Mouse (Mus musculus) spleen, adult 18-20 months (tissue): ENCODE data around the gene Naa40.

ENCODE experiments used
- DNase-seq, 2 experiments: peaks; one replicate each; pipeline ENCODE4 v3.0.0; 2022; ENCODE audit warnings: mixed read lengths in 2 of 2

The Naa40 gene

GRCm38 (mm10) chr19:7265478-7266191 lies 24.7 kb upstream of the Naa40 start:
- DNase-seq, result no peak

- no peak for DNase-seq
Observed at GRCm38 (mm10) chr19:7264766-7265331, 23.9 kb upstream of the Naa40 start.

- DNase-seq, result peak; percentile 64 to 87
Observed at GRCm38 (mm10) chr19:7264088-7264765, 23.2 kb upstream of the Naa40 start.

DNA sequence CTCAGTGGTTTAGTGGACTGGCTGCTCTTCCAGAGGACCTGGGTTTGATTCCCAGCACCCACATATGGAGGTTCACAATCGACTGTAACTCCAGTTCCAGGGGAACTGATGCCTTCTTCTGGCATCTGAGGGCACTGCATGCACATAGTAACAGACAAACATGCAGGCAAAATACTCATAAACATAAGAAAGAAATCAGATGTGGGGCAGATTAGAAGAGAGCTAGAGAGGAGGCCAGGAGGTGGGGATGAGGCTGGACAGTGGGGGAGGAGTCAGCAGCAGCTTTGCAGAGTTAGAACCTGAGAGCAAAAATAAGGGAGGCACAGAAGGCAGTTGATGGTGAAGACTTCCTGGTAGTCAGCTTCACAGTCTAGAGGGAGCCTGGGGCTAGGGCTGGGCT lies 21.6 kb upstream of the Naa40 start:
- DNase-seq, result no peak

GRCm38 (mm10) chr19:7261964-7262363 lies 21.0 kb upstream of the Naa40 start:
- no peak for DNase-seq

DNA sequence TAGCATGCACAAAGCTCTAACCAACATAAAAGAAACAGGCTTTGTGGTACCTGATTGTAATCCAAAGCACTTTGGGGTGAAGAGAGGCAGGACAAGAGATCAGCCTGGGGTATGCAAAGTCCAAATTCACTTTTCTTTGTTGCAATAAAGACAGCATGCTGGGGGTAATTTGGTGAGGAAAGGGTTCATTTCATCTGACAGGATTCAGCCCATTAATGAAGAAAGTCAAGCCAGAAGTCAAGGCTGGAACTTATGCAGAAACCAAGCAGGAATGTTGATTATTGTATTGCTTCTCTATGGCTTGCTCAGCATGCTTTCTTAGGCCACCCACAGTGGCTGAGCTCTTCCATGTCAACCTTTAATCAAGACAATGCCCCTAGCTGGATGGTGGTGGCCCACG lies 20.5 kb upstream of the Naa40 start:
- DNase-seq, result no peak

GRCm38 (mm10) chr19:7257881-7258280 lies 16.9 kb upstream of the Naa40 start:
- no peak for DNase-seq

- DNase-seq, result no peak
Observed at GRCm38 (mm10) chr19:7246021-7246420, 5.0 kb upstream of the Naa40 start.

DNA sequence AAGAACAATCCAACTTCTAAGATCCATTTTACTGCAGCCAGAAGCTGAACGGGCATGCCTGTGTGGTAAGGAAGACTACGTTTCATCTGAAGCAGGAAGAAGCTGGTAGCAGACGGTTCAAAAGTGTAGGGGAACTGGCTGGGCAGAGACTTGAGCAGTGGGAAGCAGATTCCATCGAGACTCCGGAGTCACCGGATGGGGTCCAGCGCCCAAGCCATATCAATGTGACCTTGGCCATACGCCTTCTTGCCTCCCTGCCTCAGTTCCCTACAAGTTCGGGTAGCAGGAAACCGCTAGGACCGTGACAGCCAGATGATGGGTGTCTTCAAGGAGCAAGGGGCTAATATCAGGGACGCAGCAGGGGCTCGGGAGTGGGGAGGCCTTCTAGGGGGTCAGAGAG lies 692 bp downstream of the Naa40 start:
- DNase-seq, result no peak

- no peak for DNase-seq
Observed at GRCm38 (mm10) chr19:7239574-7239973, 1.4 kb downstream of the Naa40 start.

GRCm38 (mm10) chr19:7236742-7237141 lies 4.2 kb downstream of the Naa40 start:
- DNase-seq, result no peak

- DNase-seq, result no peak
Observed at GRCm38 (mm10) chr19:7236011-7236410, 5.0 kb downstream of the Naa40 start.

- DNase-seq, result no peak
Observed at GRCm38 (mm10) chr19:7235461-7235860, 5.5 kb downstream of the Naa40 start.

GRCm38 (mm10) chr19:7234537-7235221 lies 6.3 kb downstream of the Naa40 start:
- DNase-seq, result peak; percentile 63 to 73

DNA sequence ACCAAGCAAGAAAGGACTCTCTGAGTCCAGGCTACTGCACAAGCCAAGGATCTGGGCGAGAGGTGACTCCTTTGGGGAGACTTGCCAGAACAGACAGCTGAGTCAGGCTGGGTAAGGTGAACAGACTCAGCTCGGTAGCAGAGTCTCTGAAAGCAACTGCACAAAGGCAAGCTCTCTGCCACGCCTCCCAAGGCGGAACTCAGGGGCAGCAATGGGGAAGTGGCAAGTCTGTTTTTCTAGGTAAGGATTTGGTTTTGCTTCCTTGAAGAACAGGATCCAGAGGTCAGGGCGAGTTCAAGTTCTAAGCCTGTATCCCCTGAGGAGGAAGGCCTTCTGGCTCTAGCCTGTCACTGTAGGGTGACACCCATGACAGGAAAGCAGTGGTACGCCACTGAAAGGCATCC lies 14.5 kb downstream of the Naa40 start:
- peak in 1 of 2 experiments; percentile 35 for DNase-seq

- DNase-seq, result no peak
Observed at GRCm38 (mm10) chr19:7225096-7225690, 15.8 kb downstream of the Naa40 start.

GRCm38 (mm10) chr19:7224253-7224652 lies 16.7 kb downstream of the Naa40 start:
- DNase-seq, result no peak

- DNase-seq, result no peak
Observed at GRCm38 (mm10) chr19:7223488-7223887, 17.5 kb downstream of the Naa40 start.

GRCm38 (mm10) chr19:7222196-7222595 lies 18.8 kb downstream of the Naa40 start:
- DNase-seq, result no peak

DNA sequence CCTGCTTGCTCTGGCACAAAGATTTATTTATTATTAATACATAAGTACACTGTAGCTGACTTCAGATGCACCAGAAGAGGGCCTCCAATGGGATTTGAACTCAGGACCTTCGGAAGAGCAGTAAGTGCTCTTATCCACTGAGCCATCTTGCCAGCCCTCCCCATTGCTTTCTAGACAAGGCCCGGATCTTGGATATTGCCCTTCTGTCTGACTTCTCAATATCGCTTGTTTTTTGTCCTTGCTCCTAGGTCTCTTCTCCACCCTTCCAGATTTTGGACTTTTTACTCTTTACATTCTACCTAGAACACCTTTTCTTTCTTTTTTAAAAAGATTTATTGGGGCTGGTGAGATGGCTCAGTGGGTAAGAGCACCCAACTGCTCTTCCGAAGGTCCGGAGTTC lies 22.2 kb downstream of the Naa40 start:
- no peak for DNase-seq

DNA sequence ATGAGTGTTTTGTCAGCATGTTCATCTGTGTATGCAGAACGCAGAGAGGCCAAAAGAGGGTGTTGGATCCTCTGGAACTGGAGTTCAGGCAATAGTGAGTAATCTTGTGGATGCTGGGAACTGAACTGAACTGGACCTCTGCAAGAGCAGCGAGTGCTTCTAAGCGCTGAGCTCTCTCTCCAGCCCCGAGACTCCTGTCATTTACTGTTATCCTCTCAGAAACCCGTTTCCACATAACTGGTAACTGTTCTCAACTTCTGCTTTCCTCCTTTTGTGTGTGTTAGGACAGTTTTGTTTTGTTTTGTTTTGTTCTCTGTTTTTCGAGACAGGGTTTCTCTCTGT lies 23.1 kb downstream of the Naa40 start:
- no peak for DNase-seq

DNA sequence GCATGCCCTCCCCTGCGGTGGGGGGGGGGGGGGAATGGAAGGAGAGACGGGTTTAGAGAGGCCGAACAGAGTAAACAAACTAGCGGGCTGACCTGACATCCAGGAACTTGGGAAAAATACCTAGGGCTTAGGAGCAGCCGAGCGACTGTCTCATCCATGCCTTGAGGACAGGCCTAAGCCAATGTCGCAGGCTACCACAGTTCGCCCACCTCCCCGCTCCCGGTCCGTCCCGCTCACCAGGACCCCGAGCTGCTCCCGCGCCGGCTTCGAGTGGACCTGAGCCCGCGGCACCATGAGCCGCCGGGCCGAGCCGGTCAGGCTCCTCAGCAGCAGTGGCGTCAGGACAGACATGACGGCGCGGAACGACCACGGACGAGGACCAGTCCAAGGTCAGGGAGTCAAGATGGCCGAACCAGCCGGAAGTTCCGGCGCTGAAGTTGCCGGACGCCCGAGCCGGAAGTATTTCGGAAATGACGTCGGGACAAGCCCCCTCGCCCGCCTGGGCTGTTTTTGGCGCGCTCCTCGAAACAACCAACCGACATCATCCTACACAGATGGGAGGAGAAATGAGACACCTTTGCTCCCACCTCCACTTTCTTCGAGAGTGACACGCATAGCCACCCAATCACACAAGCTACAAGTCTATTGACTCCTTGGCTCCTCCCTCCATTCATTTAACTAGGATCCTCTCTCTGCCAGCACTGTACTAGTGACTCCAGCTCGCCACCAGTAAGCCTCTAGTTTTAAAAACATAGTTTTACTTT lies 23.6 kb downstream of the Naa40 start, which contains the start of gene Cox8a:
TSS of gene Cox8a (minus strand) at position 455 of the 764 bp plus-strand sequence.
- DNase-seq, result peak; percentile 86 to 91
